Mouse (Mus musculus): ENCODE results near the gene Rab6a. TPM values are rescaled to one million over a fixed set of nuclear protein-coding genes. Genes with fewer than 3 reads are reported as not detected.

The Rab6a gene
- total and polyA plus RNA-seq, 3 experiments, result 43.2 to 92.8 (median 58.4) TPM

GRCm38 (mm10) chr7:100670646-100671045 is 63.4 kb downstream of the Rab6a start:
- Histone ChIP-seq H3K4me3 (ENCODE audit: control insufficient read depth in 1 of 2, insufficient read depth in 1 of 2, low read depth in 2 of 2, low read length in 2 of 2) (no peak overlapping the region), H3K79me2 (ENCODE audit: control insufficient read depth, insufficient read depth, low read length, poor library complexity) (no peaks in the 10 kb centered on the region), H3K9me3 (replicated peaks; ENCODE audit: insufficient read depth, low read length) (no peaks in the 10 kb centered on the region), H3K27me3 (ENCODE audit: control insufficient read depth in 1 of 2, insufficient read depth in 2 of 2, low read length in 2 of 2) (peaks cover 0 to 2% of the 10 kb centered on the region in 2 experiments; a peak in 2 of 4 replicates), H3K4me1 (ENCODE audit: control insufficient read depth in 1 of 2, insufficient read depth in 2 of 2, low read length in 2 of 2) (no peaks in the 10 kb centered on the region), H3K9ac (ENCODE audit: control insufficient read depth, low read depth, low read length, poor library complexity, severe bottlenecking) (no peak overlapping the region), H3K27ac (ENCODE audit: control insufficient read depth, low read depth, low read length) (no peak overlapping the region), H3K36me3 (ENCODE audit: control insufficient read depth in 1 of 2, insufficient read depth in 2 of 2, low read length in 2 of 2) (no peaks in the 10 kb centered on the region)
- TF ChIP-seq TBP (IDR thresholded peaks at IDR 0.05; ENCODE audit: low read depth, low read length) (no peak), CTCF (IDR thresholded peaks at IDR 0.05 in 2 of 3, conservative IDR thresholded peaks at IDR 0.05 in 1 of 3; ENCODE audit: control insufficient read depth in 1 of 3, insufficient read depth in 1 of 3, low read depth in 2 of 3, low read length in 3 of 3, poor library complexity in 1 of 3, severe bottlenecking in 1 of 3) (no peak), MEF2A (IDR thresholded peaks at IDR 0.05; ENCODE audit: extremely low read depth, insufficient replicate concordance, low read depth, low read length, poor library complexity, severe bottlenecking) (no peak), ELF1 (IDR thresholded peaks at IDR 0.05; ENCODE audit: low read depth, low read length) (no peak), ZKSCAN1 (IDR thresholded peaks at IDR 0.05; ENCODE audit: low read depth, low read length) (no peak), MAFK (IDR thresholded peaks at IDR 0.05; ENCODE audit: borderline replicate concordance, low read depth, low read length) (no peak), KAT2A (conservative IDR thresholded peaks at IDR 0.05; ENCODE audit: low read depth, low read length) (no peak), POLR2AphosphoS5 (IDR thresholded peaks at IDR 0.05; ENCODE audit: borderline replicate concordance, low read depth, low read length) (no peak), BHLHE40 (IDR thresholded peaks at IDR 0.05; ENCODE audit: borderline replicate concordance, low read depth, low read length) (no peak), GATA1 (IDR thresholded peaks at IDR 0.05; ENCODE audit: low read depth, low read length) (no peak), UBTF (IDR thresholded peaks at IDR 0.05; ENCODE audit: borderline replicate concordance, insufficient read depth, low read depth, low read length) (no peak), ZC3H11A (IDR thresholded peaks at IDR 0.05; ENCODE audit: low read depth, low read length) (no peak), TAL1 (IDR thresholded peaks at IDR 0.05; ENCODE audit: low read length) (no peak), USF2 (IDR thresholded peaks at IDR 0.05; ENCODE audit: borderline replicate concordance in 1 of 2, insufficient read depth in 1 of 2, low read depth in 1 of 2, low read length in 2 of 2) (no peak), POLR2AphosphoS2 (IDR thresholded peaks at IDR 0.05; ENCODE audit: low read length) (no peak)
- DNase-seq (ENCODE audit: low read depth, low spot score), result no peak

- H3K9me3 ChIP-seq (replicated peaks; ENCODE audit: insufficient read depth, low read length), result no peaks in the 10 kb centered on the region
- H3K9ac ChIP-seq (ENCODE audit: control insufficient read depth, low read depth, low read length, poor library complexity, severe bottlenecking), result no peak overlapping the region
- TF ChIP-seq USF1 (IDR thresholded peaks at IDR 0.05; ENCODE audit: low read depth, low read length), result no peak
- no peak for TF ChIP-seq CHD2 (IDR thresholded peaks at IDR 0.05; ENCODE audit: low read length)
- TF ChIP-seq TBP (IDR thresholded peaks at IDR 0.05; ENCODE audit: low read depth, low read length), result no peak
- TF ChIP-seq MAZ (IDR thresholded peaks at IDR 0.05; ENCODE audit: low read depth, low read length), result no peak
- no peak for TF ChIP-seq BHLHE40 (IDR thresholded peaks at IDR 0.05; ENCODE audit: borderline replicate concordance, low read depth, low read length)
- no peak for TF ChIP-seq USF2 (IDR thresholded peaks at IDR 0.05; ENCODE audit: borderline replicate concordance in 1 of 2, insufficient read depth in 1 of 2, low read depth in 1 of 2, low read length in 2 of 2)
- TF ChIP-seq SIN3A (IDR thresholded peaks at IDR 0.05; ENCODE audit: low read length), result no peak
- TF ChIP-seq JUND (IDR thresholded peaks at IDR 0.05; ENCODE audit: low read depth, low read length), result no peak
- no peak for TF ChIP-seq GABPA (IDR thresholded peaks at IDR 0.05; ENCODE audit: low read depth, low read length)
- TF ChIP-seq RCOR1 (IDR thresholded peaks at IDR 0.05; ENCODE audit: low read depth, low read length), result no peak
- no peak for TF ChIP-seq POLR2AphosphoS5 (IDR thresholded peaks at IDR 0.05; ENCODE audit: borderline replicate concordance, low read depth, low read length)
- no peak for TF ChIP-seq ZNF384 (IDR thresholded peaks at IDR 0.05; ENCODE audit: low read depth, low read length)
- no peak for TF ChIP-seq UBTF (IDR thresholded peaks at IDR 0.05; ENCODE audit: borderline replicate concordance, insufficient read depth, low read depth, low read length)
- no peak for TF ChIP-seq CHD1 (IDR thresholded peaks at IDR 0.05; ENCODE audit: low read depth, low read length)
- DNase-seq (ENCODE audit: low read depth, low spot score), result no peak
- peaks cover 0 to 2% of the 10 kb centered on the region in 2 experiments; a peak in 2 of 4 replicates for H3K27me3 ChIP-seq (ENCODE audit: control insufficient read depth in 1 of 2, insufficient read depth in 2 of 2, low read length in 2 of 2)
- no peaks in the 10 kb centered on the region for H3K79me2 ChIP-seq (ENCODE audit: control insufficient read depth, insufficient read depth, low read length, poor library complexity)
- H3K36me3 ChIP-seq (ENCODE audit: control insufficient read depth in 1 of 2, insufficient read depth in 2 of 2, low read length in 2 of 2), result no peaks in the 10 kb centered on the region
- no peak overlapping the region for H3K27ac ChIP-seq (ENCODE audit: control insufficient read depth, low read depth, low read length)
- 0 out of 4 replicates have a peak, but pooled peaks cover 0 to 2% of the 10 kb centered on the region in 2 experiments for H3K4me1 ChIP-seq (ENCODE audit: control insufficient read depth in 1 of 2, insufficient read depth in 2 of 2, low read length in 2 of 2)
- no peak overlapping the region for H3K4me3 ChIP-seq (ENCODE audit: control insufficient read depth in 1 of 2, insufficient read depth in 1 of 2, low read depth in 2 of 2, low read length in 2 of 2)
Measured at GRCm38 (mm10) chr7:100673452-100673851, 66.2 kb downstream of the Rab6a start.

All from MEL (cell line).